Mouse (Mus musculus) neural tube, embryonic 14.5 days (tissue): ENCODE data around the gene Nup133. TPM values are rescaled to one million over a fixed set of nuclear protein-coding genes. Genes with fewer than 3 reads are reported as not detected.

Experiments used
- ATAC-seq: fragments of 200-750 bp; cut with Nextera tagmentation; 2 replicates; pipeline ENCODE4 v1.8.0; 2017; ENCODE audit warnings: low read depth, mild to moderate bottlenecking, moderate TSS enrichment, moderate library complexity
- H3K27ac ChIP-seq: fragments of 300-500 bp; sonication (generic); 2 replicates; pipeline ENCODE4 v1.5.1; 2014; ENCODE audit warnings: low read depth, mild to moderate bottlenecking, control low read depth, low read length, moderate library complexity, mixed read lengths
- H3K27me3 ChIP-seq: fragments of 300-500 bp; sonication (generic); 2 replicates; pipeline ENCODE4 v1.6.1; 2014; ENCODE audit warnings: low read length; ENCODE audit not compliant: control insufficient read depth, insufficient read depth
- H3K36me3 ChIP-seq: fragments of 300-500 bp; sonication (generic); 2 replicates; pipeline ENCODE4 v1.6.1; 2014; ENCODE audit warnings: low read length, mixed read lengths; ENCODE audit not compliant: control insufficient read depth, insufficient read depth
- H3K4me1 ChIP-seq: fragments of 300-500 bp; sonication (generic); 2 replicates; pipeline ENCODE4 v1.6.1; 2014; ENCODE audit warnings: low read length; ENCODE audit not compliant: control insufficient read depth, insufficient read depth
- H3K4me2 ChIP-seq: fragments of 300-500 bp; sonication (generic); 2 replicates; pipeline ENCODE4 v1.6.1; 2014; ENCODE audit warnings: mild to moderate bottlenecking, low read depth, low read length, control low read depth
- H3K4me3 ChIP-seq: fragments of 300-500 bp; sonication (generic); 2 replicates; pipeline ENCODE4 v1.5.1; 2014; ENCODE audit warnings: low read depth, low read length, control low read depth, mixed read lengths
- H3K9ac ChIP-seq: fragments of 300-500 bp; sonication (generic); replicated peaks from 2 replicates; pipeline ENCODE4 v1.6.1; 2014; ENCODE audit warnings: low read depth, mild to moderate bottlenecking, control low read depth, low read length, mixed read lengths
- H3K9me3 ChIP-seq: fragments of 300-500 bp; sonication (generic); 2 replicates; pipeline ENCODE4 v1.6.1; 2016; ENCODE audit warnings: low read length; ENCODE audit not compliant: control insufficient read depth
- WGBS: fragments of 180-500 bp; shearing (Covaris S2); extraction: QIAGEN DNeasy Blood & Tissue Kit; methylation state at CpG from one replicate; pipeline ENCODE4 v1.1.7; 2014; 5-methylcytosine and 5-hydroxymethylcytosine counted together
- polyA plus RNA-seq: library from polyadenylated mRNA; unstranded; fragments of >200 nt; fragmentation: Nextera tagmentation; extraction: Ambion mirVana; gene quantifications from 2 replicates; pipeline ENCODE4 v1.2.1, GENCODE M21; 2014

Nup133 gene
- polyA plus RNA-seq, 1 experiment from 2014 or later: 24.0 TPM

GRCm38 (mm10) chr8:123982291-123982793 is 33.3 kb upstream of the Nup133 start:
- Histone ChIP-seq H3K27me3 (0 out of 2 replicates have a peak, but pooled peaks cover 2% of the 10 kb centered on the region), H3K27ac (peak overlapping the region; percentile 77; the same call in 1 of the 2 replicates), H3K9ac (peak overlapping the region; percentile 84), H3K9me3 (no peaks in the 10 kb centered on the region), H3K4me3 (peak overlapping the region; percentile 67), H3K4me2 (peak overlapping the region; percentile 93), H3K36me3 (no peaks in the 10 kb centered on the region), H3K4me1 (peaks cover 9% of the 10 kb centered on the region)
- ATAC-seq: peak; percentile 33
- WGBS: under 1% methylated on average over 42 of the region's 48 CpGs

- Histone ChIP-seq H3K9ac (no peak overlapping the region), H3K36me3 (no peaks in the 10 kb centered on the region), H3K9me3 (no peaks in the 10 kb centered on the region), H3K4me1 (peaks cover 9% of the 10 kb centered on the region), H3K4me2 (peak overlapping the region; percentile 93), H3K27ac (no peak overlapping the region), H3K27me3 (0 out of 2 replicates have a peak, but pooled peaks cover 2% of the 10 kb centered on the region), H3K4me3 (peak overlapping the region; percentile 67)
- ATAC-seq: no peak
- 46% methylated on average over 4 of the region's 4 CpGs for WGBS
Observed at GRCm38 (mm10) chr8:123981674-123982073, 32.6 kb upstream of the Nup133 start.

GRCm38 (mm10) chr8:123980239-123980638 is 31.2 kb upstream of the Nup133 start:
- Histone ChIP-seq H3K27ac (no peak overlapping the region), H3K4me1 (peaks cover 9% of the 10 kb centered on the region), H3K9ac (no peak overlapping the region), H3K9me3 (no peaks in the 10 kb centered on the region), H3K27me3 (0 out of 2 replicates have a peak, but pooled peaks cover 2% of the 10 kb centered on the region), H3K4me2 (no peak overlapping the region), H3K36me3 (no peaks in the 10 kb centered on the region), H3K4me3 (no peak overlapping the region)
- no peak for ATAC-seq
- WGBS: 84% methylated on average over 4 of the region's 4 CpGs

DNA sequence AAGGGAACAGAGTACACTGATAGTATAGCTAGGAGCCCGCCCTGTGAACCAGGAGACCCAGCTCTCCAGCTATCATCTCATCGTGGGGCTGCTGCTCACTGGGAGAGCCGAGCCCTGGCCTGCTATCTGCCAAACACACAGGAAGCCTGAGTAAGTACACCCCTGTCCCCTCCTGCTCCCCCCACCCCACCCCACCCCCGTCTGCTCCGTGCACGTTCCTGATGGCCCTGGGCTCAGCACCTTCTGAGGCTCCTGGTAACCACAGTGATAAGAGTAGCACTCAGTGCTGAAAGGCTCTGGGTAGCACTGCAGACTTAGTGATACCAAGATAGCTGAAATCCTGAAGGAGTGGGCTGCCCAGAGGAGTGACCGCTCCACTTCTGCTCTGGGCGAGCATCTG is 29.9 kb upstream of the Nup133 start:
- Histone ChIP-seq H3K9me3 (no peaks in the 10 kb centered on the region), H3K9ac (no peak overlapping the region), H3K4me2 (no peak overlapping the region), H3K27ac (no peak overlapping the region), H3K36me3 (no peaks in the 10 kb centered on the region), H3K27me3 (0 out of 2 replicates have a peak, but pooled peaks cover 2% of the 10 kb centered on the region), H3K4me3 (no peak overlapping the region), H3K4me1 (peaks cover 9% of the 10 kb centered on the region)
- WGBS: 84% methylated on average over 8 of the region's 8 CpGs
- ATAC-seq: no peak

- Histone ChIP-seq H3K4me1 (peaks cover 9% of the 10 kb centered on the region), H3K4me2 (no peak overlapping the region), H3K9me3 (no peaks in the 10 kb centered on the region), H3K27me3 (0 out of 2 replicates have a peak, but pooled peaks cover 2% of the 10 kb centered on the region), H3K9ac (no peak overlapping the region), H3K4me3 (no peak overlapping the region), H3K36me3 (no peaks in the 10 kb centered on the region), H3K27ac (no peak overlapping the region)
- ATAC-seq: no peak
- WGBS: 77% methylated on average over 14 of the region's 14 CpGs
Observed at GRCm38 (mm10) chr8:123978166-123978838, 29.2 kb upstream of the Nup133 start.

GRCm38 (mm10) chr8:123977499-123977898 is 28.4 kb upstream of the Nup133 start:
- no peak for ATAC-seq
- Histone ChIP-seq H3K4me1 (peaks cover 9% of the 10 kb centered on the region), H3K4me3 (no peak overlapping the region), H3K27me3 (0 out of 2 replicates have a peak, but pooled peaks cover 2% of the 10 kb centered on the region), H3K9ac (no peak overlapping the region), H3K27ac (no peak overlapping the region), H3K4me2 (no peak overlapping the region), H3K36me3 (no peaks in the 10 kb centered on the region), H3K9me3 (no peaks in the 10 kb centered on the region)
- WGBS: 88% methylated on average over 4 of the region's 4 CpGs

DNA sequence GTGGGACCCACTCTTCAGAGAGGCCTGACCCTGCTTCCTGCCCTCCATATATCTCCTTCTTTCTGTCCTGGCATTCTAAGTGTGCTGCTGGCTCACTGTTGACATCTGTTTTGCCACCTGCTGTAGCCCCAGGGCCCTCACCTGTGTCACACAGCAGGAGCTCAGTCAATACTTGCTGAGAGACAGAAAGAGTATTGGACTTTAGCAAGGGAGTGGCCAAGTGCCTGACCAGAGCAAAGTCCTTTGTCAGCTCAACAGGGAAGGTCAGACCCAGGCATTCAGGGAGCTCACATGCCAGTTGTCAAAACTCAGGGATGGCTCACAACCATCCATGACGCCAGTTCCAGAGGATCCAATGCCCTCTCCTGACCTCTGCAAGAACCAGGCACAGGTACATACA is 24.4 kb upstream of the Nup133 start:
- no peaks in the 10 kb centered on the region for H3K27me3 ChIP-seq
- no peak for ATAC-seq
- H3K27ac ChIP-seq: no peak overlapping the region
- 75% methylated on average over 1 of the region's 1 CpGs for WGBS
- no peaks in the 10 kb centered on the region for H3K36me3 ChIP-seq
- no peak overlapping the region for H3K9ac ChIP-seq
- H3K4me2 ChIP-seq: no peak overlapping the region
- no peak overlapping the region for H3K4me3 ChIP-seq
- no peaks in the 10 kb centered on the region for H3K4me1 ChIP-seq
- H3K9me3 ChIP-seq: no peaks in the 10 kb centered on the region

GRCm38 (mm10) chr8:123966896-123967295 is 17.8 kb upstream of the Nup133 start:
- Histone ChIP-seq H3K27me3 (no peaks in the 10 kb centered on the region), H3K4me2 (no peak overlapping the region), H3K9me3 (no peaks in the 10 kb centered on the region), H3K4me1 (no peaks in the 10 kb centered on the region), H3K36me3 (peaks cover 19% of the 10 kb centered on the region), H3K4me3 (no peak overlapping the region), H3K27ac (no peak overlapping the region), H3K9ac (no peak overlapping the region)
- 81% methylated on average over 2 of the region's 2 CpGs for WGBS
- ATAC-seq: no peak

- Histone ChIP-seq H3K4me3 (no peak overlapping the region), H3K4me2 (no peak overlapping the region), H3K36me3 (peaks cover 32% of the 10 kb centered on the region), H3K27ac (no peak overlapping the region), H3K4me1 (no peaks in the 10 kb centered on the region), H3K27me3 (no peaks in the 10 kb centered on the region), H3K9me3 (no peaks in the 10 kb centered on the region), H3K9ac (no peak overlapping the region)
- 58% methylated on average over 1 of the region's 1 CpGs for WGBS
- no peak for ATAC-seq
Observed at GRCm38 (mm10) chr8:123961371-123961770, 12.3 kb upstream of the Nup133 start.
